Mouse (Mus musculus): ENCODE measurements at regions not wholly inside any gene's neighbourhood (a gene's known extent, or its start where the extent isn't known, plus 50 kb on each side); places are given as distances from the start of the nearest gene placed in this dataset.

- no peak overlapping the region for H3K4me3 ChIP-seq (ENCODE audit: low read depth, low read length)
- H3K27me3 ChIP-seq (ENCODE audit: control insufficient read depth, insufficient read depth, low read length): no peaks in the 10 kb centered on the region
- ATAC-seq (ENCODE audit: insufficient number of reproducible peaks, insufficient read depth, low FRiP score, low read depth): no peak
- 45% methylated on average over 8 of the region's 8 CpGs for WGBS
- H3K4me2 ChIP-seq (replicated peaks; ENCODE audit: low read depth, low read length): no peak overlapping the region
- H3K4me1 ChIP-seq (ENCODE audit: control insufficient read depth, insufficient read depth, low read length): 0 out of 2 replicates have a peak, but pooled peaks cover 6% of the 10 kb centered on the region
- H3K27ac ChIP-seq (ENCODE audit: low read length): no peak overlapping the region
- no peaks in the 10 kb centered on the region for H3K36me3 ChIP-seq (ENCODE audit: control insufficient read depth, insufficient read depth, low read length)
- H3K9ac ChIP-seq (replicated peaks; ENCODE audit: low read depth, low read length): no peak overlapping the region
- H3K9me3 ChIP-seq (ENCODE audit: control insufficient read depth, low read depth, low read length): no peaks in the 10 kb centered on the region
Measured at GRCm38 (mm10) chr4:45585188-45585820, 53.0 kb upstream of the Shb start.

GRCm38 (mm10) chr4:45583966-45584365, 51.7 kb upstream of the Shb start:
- no peaks in the 10 kb centered on the region for H3K27me3 ChIP-seq (ENCODE audit: control insufficient read depth, insufficient read depth, low read length)
- no peak overlapping the region for H3K9ac ChIP-seq (replicated peaks; ENCODE audit: low read depth, low read length)
- H3K4me2 ChIP-seq (replicated peaks; ENCODE audit: low read depth, low read length): no peak overlapping the region
- H3K9me3 ChIP-seq (ENCODE audit: control insufficient read depth, low read depth, low read length): no peaks in the 10 kb centered on the region
- no peak for ATAC-seq (ENCODE audit: insufficient number of reproducible peaks, insufficient read depth, low FRiP score, low read depth)
- H3K4me1 ChIP-seq (ENCODE audit: control insufficient read depth, insufficient read depth, low read length): 0 out of 2 replicates have a peak, but pooled peaks cover 6% of the 10 kb centered on the region
- WGBS: 56% methylated on average over 4 of the region's 4 CpGs
- no peak overlapping the region for H3K27ac ChIP-seq (ENCODE audit: low read length)
- no peaks in the 10 kb centered on the region for H3K36me3 ChIP-seq (ENCODE audit: control insufficient read depth, insufficient read depth, low read length)
- H3K4me3 ChIP-seq (ENCODE audit: low read depth, low read length): no peak overlapping the region

- no peak overlapping the region for H3K27ac ChIP-seq (ENCODE audit: low read length)
- 40% methylated on average over 5 of the region's 5 CpGs for WGBS
Measured at GRCm38 (mm10) chr4:45582496-45582895, 50.2 kb upstream of the Shb start.

More at GRCm38 (mm10) chr4:45582496-45582895, 50.2 kb upstream of the Shb start:
- no peak for ATAC-seq (ENCODE audit: insufficient number of reproducible peaks, insufficient read depth, low FRiP score, low read depth)
- H3K4me1 ChIP-seq (ENCODE audit: control insufficient read depth, insufficient read depth, low read length): 0 out of 2 replicates have a peak, but pooled peaks cover 6% of the 10 kb centered on the region
- no peaks in the 10 kb centered on the region for H3K27me3 ChIP-seq (ENCODE audit: control insufficient read depth, insufficient read depth, low read length)
- no peak overlapping the region for H3K4me3 ChIP-seq (ENCODE audit: low read depth, low read length)
- H3K9me3 ChIP-seq (ENCODE audit: control insufficient read depth, low read depth, low read length): no peaks in the 10 kb centered on the region
- no peaks in the 10 kb centered on the region for H3K36me3 ChIP-seq (ENCODE audit: control insufficient read depth, insufficient read depth, low read length)
- no peak overlapping the region for H3K4me2 ChIP-seq (replicated peaks; ENCODE audit: low read depth, low read length)
- no peak overlapping the region for H3K9ac ChIP-seq (replicated peaks; ENCODE audit: low read depth, low read length)

Measured in stomach, embryonic 14.5 days (tissue).